Mouse (Mus musculus) G1E (cell line): Measurements from ENCODE around the gene Mycbpap. TPM values are rescaled to one million over a fixed set of nuclear protein-coding genes. Genes with fewer than 3 reads are reported as not detected.

Source experiments
- ATAC-seq: 2 replicates; pipeline ENCODE4 v1.8.0; 2016; ENCODE audit warnings: mild to moderate bottlenecking; ENCODE audit not compliant: insufficient number of reproducible peaks, poor library complexity, low FRiP score, severe bottlenecking; ENCODE audit errors: extremely low read depth
- DNase-seq: peaks from one replicate; pipeline ENCODE4 v3.0.0; 2012; ENCODE audit warnings: low spot score
- H3K27me3 ChIP-seq: 2 replicates; pipeline ENCODE4 v1.6.1; 2012; ENCODE audit warnings: mild to moderate bottlenecking, low read length, inconsistent platforms; ENCODE audit not compliant: insufficient read depth
- H3K36me3 ChIP-seq: replicated peaks from 2 replicates; pipeline ENCODE3; 2012; ENCODE audit warnings: mild to moderate bottlenecking, inconsistent platforms
- H3K4me1 ChIP-seq: 2 replicates; pipeline ENCODE4 v1.6.1; 2012; ENCODE audit warnings: low read depth, low read length, inconsistent platforms, mixed read lengths; ENCODE audit not compliant: insufficient read depth
- H3K4me3 ChIP-seq: 2 replicates; pipeline ENCODE4 v1.5.1; 2012; ENCODE audit warnings: low read depth, mild to moderate bottlenecking, inconsistent platforms, low read length, moderate library complexity, mixed read lengths
- H3K9me3 ChIP-seq: replicated peaks from 2 replicates; pipeline ENCODE4 v1.6.1; 2012; ENCODE audit warnings: inconsistent platforms
- CTCF ChIP-seq: IDR thresholded peaks from 2 replicates; pipeline ENCODE4 v1.5.1; 2012; ENCODE audit warnings: low read depth, low read length, inconsistent platforms, mixed read lengths
- GATA1 ChIP-seq: IDR thresholded peaks from 2 replicates; pipeline ENCODE4 v1.6.1; 2012; ENCODE audit warnings: borderline replicate concordance, low read length, inconsistent platforms, mixed read lengths
- GATA2 ChIP-seq: IDR thresholded peaks from 2 replicates; pipeline ENCODE4 v1.6.1; 2012; ENCODE audit warnings: low read depth, low read length, inconsistent platforms, borderline replicate concordance
- POLR2AphosphoS5 ChIP-seq: IDR thresholded peaks from 2 replicates; pipeline ENCODE4 v1.6.1; 2012; ENCODE audit warnings: low read depth, low read length, inconsistent platforms; ENCODE audit not compliant: insufficient replicate concordance
- TAL1 ChIP-seq: conservative IDR thresholded peaks from 2 replicates; pipeline ENCODE4 v1.6.1; 2012; ENCODE audit warnings: low read depth, low read length, inconsistent platforms, mixed read lengths
- polyA plus RNA-seq: library from polyadenylated mRNA; stranded (reverse); fragments of >175 nt; gene quantifications from 2 replicates; pipeline ENCODE4 v1.2.3, GENCODE M21; 2012
- total RNA-seq, 2 experiments: library from RNA; stranded (forward) in 1 of 2; stranded (reverse) in 1 of 2; fragments of 200-1000 nt in 1 of 2; fragments of >200 nt in 1 of 2; fragmentation: Nextera tagmentation in 1 of 2; gene quantifications; 2 replicates each; pipeline ENCODE4 v1.2.3; 2014 to 2017

The Mycbpap gene
- total and polyA plus RNA-seq, 3 experiments = not detected

DNA sequence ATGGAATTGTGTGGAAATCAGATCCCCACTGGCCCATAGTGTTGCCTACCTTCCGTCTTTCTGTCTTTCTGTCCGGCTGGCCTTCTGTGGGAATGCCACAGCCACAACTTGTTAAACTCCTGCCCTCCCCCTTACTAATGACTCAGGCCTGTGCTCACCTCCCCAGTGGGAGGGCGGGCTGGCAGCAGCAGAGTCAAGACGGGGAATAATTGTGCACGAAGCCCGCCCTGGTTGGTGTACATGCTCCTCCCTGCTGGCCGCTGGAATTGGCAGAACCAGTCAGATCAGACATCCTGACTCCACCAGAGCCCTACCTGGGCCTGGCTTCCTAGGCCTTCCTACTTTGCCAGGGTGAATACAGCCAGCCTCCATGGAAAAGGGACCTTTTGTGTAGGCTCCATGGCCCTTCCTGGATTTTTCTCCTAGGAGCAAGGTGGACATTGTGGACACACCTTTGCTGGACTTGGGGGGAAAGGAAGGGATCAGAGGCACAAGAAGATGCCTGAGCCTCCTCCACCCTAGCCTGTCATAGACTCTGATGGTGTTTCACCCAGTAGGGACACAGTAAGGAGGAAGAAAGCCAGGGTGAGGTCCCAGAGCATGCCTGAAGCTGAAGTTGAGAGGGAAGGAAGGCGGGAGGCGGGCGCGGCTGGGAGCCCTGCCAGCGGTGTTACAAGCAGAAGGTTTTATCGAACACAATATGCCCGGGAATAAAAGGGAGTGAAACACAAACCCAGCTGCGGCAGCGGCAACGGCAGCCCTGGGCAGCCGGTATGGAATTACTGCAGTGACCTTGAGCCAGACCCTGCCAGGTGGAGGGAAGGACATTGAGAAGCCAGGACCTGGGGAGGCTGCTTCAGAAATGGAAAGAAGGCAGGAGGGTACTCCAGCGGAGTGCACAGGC, 23.2 kb downstream of the Mycbpap start:
- H3K9me3 ChIP-seq = no peaks in the 10 kb centered on the region
- TF ChIP-seq GATA1 (no peak), TAL1 (no peak), GATA2 (no peak), CTCF (no peak), POLR2AphosphoS5 (no peak)
- DNase-seq (no peak), ATAC-seq (no peak)
- peaks cover 8% of the 10 kb centered on the region for H3K27me3 ChIP-seq
- H3K36me3 ChIP-seq = no peaks in the 10 kb centered on the region
- no peak overlapping the region for H3K4me3 ChIP-seq
- no peaks in the 10 kb centered on the region for H3K4me1 ChIP-seq

DNA sequence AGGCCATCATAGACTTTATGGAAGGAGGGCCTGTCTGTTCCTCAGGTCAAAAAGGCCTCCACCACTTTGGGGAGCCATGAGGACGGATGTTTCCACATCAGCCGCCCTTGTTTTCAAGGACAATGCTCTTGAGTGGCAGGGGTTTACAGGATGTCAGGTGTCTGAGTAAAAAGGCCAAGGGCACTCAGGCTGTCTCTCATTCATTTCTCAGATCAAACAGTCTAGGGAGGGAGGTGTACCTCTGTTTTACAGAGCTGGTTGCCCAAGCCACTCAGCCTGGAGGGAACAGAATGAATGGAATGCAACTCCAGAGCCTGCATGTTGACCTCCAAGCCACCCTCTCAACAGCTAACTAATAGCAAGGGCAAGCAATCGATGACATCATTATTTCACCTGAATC, 26.1 kb downstream of the Mycbpap start:
- ATAC-seq (no peak), DNase-seq (no peak)
- no peaks in the 10 kb centered on the region for H3K36me3 ChIP-seq
- no peaks in the 10 kb centered on the region for H3K4me1 ChIP-seq
- no peak overlapping the region for H3K4me3 ChIP-seq
- H3K27me3 ChIP-seq = peaks cover 13% of the 10 kb centered on the region
- no peaks in the 10 kb centered on the region for H3K9me3 ChIP-seq
- TF ChIP-seq GATA2 (no peak), CTCF (no peak), GATA1 (no peak), TAL1 (no peak), POLR2AphosphoS5 (no peak)

DNA sequence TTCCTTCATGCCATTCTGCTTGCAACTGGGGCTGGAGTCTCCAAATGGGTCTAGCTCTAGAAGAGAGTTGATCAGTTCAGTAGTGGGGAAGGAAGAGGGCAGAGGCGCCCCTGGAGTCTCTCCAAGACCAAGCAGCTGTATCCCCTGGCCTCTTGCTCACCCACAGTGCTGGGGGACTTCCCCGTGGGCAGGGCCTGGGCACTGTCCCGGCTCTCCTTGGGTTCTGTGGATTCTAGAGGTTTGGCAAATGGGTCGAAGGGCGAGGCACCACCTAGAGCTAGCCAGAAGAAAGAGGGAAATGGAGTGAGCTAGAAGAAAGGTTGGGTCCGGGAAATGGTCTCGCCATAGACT, 29.8 kb downstream of the Mycbpap start:
- Histone ChIP-seq H3K27me3 (peaks cover 20% of the 10 kb centered on the region), H3K4me1 (no peaks in the 10 kb centered on the region), H3K4me3 (no peak overlapping the region), H3K36me3 (no peaks in the 10 kb centered on the region), H3K9me3 (no peaks in the 10 kb centered on the region)
- TF ChIP-seq GATA2 = no peak
- no peak for TF ChIP-seq CTCF
- no peak for TF ChIP-seq POLR2AphosphoS5
- TF ChIP-seq GATA1 = no peak
- no peak for TF ChIP-seq TAL1
- ATAC-seq = no peak
- DNase-seq = no peak

DNA sequence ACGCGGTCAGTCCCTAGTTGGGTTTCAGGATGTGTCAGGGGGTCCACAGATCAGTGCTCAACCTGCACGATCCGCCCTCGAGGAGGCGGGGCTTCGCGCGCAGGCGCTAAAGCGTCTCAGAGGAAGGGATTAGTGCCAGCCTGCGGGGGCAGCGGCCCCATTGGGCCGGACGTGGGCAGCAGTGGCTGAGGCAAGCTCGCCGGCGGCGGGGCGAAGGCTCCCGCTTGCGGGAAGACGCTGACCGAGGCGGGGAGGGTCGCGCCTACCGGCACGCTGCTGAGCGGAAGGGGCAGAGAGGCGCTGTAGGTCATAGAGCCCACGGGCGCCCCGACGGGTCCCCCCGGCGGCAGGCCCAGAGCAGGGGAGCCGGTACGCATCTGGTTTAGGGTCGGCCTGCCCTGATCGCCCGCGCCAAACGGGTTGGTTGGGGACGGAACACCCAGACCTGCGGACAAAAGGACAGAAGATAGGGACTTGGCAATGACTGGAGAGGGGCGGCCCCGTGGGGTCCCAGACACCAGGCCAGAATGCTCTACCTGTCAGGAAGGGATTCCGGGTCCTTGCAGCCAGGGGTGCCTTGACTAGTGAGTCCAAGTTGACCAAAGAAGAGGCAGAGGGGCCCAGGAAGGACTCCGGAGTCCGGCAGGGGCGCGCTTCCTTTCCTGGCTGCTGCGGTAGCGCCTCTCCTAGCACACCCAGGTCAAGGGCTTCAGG, 30.4 kb downstream of the Mycbpap start:
- no peak for DNase-seq
- no peaks in the 10 kb centered on the region for H3K9me3 ChIP-seq
- H3K36me3 ChIP-seq = no peaks in the 10 kb centered on the region
- no peaks in the 10 kb centered on the region for H3K4me1 ChIP-seq
- H3K4me3 ChIP-seq = no peak overlapping the region
- ATAC-seq = no peak
- H3K27me3 ChIP-seq = peaks cover 20% of the 10 kb centered on the region
- TF ChIP-seq TAL1 (no peak), GATA2 (no peak), GATA1 (no peak), POLR2AphosphoS5 (no peak)

DNA sequence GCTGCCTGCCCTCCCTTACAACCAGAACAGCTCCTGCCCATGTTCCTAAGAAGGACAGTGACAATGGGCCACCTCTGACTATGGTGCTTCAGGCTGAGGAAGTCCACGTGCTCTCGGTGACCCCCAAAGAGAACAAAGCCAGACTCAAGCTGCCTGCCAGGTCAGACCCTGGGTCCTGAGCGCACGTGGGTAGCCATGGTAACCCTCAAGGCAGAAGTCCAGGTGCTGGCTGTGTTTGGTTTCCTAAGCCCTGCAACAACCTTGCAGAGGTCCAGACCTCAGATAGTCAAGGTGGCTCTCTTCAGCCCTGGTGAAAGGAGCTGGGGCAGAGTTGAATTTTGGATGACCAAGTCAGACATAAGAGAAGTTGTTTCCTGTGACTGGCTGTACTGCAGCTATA, 31.8 kb downstream of the Mycbpap start:
- no peaks in the 10 kb centered on the region for H3K4me1 ChIP-seq
- TF ChIP-seq CTCF (no peak), TAL1 (no peak), POLR2AphosphoS5 (no peak), GATA2 (no peak), GATA1 (no peak)
- DNase-seq (no peak), ATAC-seq (no peak)
- no peaks in the 10 kb centered on the region for H3K9me3 ChIP-seq
- H3K4me3 ChIP-seq = no peak overlapping the region
- H3K27me3 ChIP-seq = peaks cover 25% of the 10 kb centered on the region
- H3K36me3 ChIP-seq = no peaks in the 10 kb centered on the region

DNA sequence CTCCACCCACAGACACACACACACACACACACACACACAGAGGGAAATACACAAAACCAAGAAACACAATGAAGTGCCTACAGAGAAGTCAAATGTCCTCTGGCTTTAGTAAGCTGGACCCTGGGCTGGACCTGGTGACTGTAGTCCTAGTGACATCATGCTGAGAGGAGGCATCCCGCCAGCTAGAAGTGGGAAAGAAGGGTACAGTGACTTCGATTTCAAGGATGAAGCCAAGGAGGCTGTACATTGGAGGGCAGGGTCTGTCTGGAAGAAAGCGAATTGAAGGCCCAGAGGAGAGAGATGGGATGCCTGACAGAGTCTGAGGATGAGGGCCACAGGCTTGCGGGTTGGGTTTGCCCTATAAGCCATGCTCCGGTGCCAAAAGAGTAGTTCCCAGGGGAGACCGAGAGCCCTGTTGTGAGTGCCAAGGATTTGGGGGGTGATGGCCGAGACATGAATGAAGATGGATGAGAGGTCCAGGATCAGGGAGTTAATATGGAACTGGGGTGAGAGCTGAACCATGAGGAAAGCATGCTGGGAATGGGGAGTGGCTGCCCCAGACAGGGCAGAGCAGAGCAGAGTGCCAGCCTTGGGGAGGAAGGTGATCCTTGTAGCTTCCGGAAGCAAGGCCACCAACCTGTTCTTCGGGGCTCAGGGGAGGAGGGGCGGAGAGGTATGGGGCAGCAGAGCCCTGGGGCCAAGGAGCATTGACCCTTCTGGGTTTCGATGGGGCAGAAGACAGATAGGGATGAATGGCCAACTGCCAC, 32.6 kb downstream of the Mycbpap start:
- DNase-seq = no peak
- H3K4me1 ChIP-seq = no peaks in the 10 kb centered on the region
- no peak for ATAC-seq
- no peaks in the 10 kb centered on the region for H3K36me3 ChIP-seq
- H3K9me3 ChIP-seq = no peaks in the 10 kb centered on the region
- TF ChIP-seq TAL1 (no peak), POLR2AphosphoS5 (no peak), CTCF (no peak), GATA1 (no peak)
- H3K27me3 ChIP-seq = peaks cover 27% of the 10 kb centered on the region
- H3K4me3 ChIP-seq = no peak overlapping the region
